Mouse (Mus musculus): ENCODE measurements at regions not wholly inside any gene's neighbourhood (a gene's known extent, or its start where the extent isn't known, plus 50 kb on each side); places are given as distances from the start of the nearest gene placed in this dataset.

- TF ChIP-seq CTCF (IDR thresholded peaks at IDR 0.05; ENCODE audit: low read depth): no peak
- TF ChIP-seq EP300 (optimal IDR thresholded peaks at IDR 0.05): no peak
Observed at GRCm38 (mm10) chr4:140403128-140403527, 156.5 kb upstream of the Igsf21 start.

Data from stomach, postnatal 0 days (tissue).